Mouse (Mus musculus) embryonic facial prominence, embryonic 15.5 days (tissue): ENCODE results near the gene Nemp2. TPM values are rescaled to one million over a fixed set of nuclear protein-coding genes. Genes with fewer than 3 reads are reported as not detected.

Source experiments
- ATAC-seq: fragments of 200-750 bp; cut with Nextera tagmentation; 2 replicates; pipeline ENCODE4 v1.8.0; 2017; ENCODE audit warnings: low read depth, moderate TSS enrichment; ENCODE audit not compliant: insufficient number of reproducible peaks, low FRiP score, low TSS enrichment
- H3K27ac ChIP-seq: fragments of 300-500 bp; sonication (generic); replicated peaks from 2 replicates; pipeline ENCODE4 v1.5.1; 2015; ENCODE audit warnings: mild to moderate bottlenecking, inconsistent platforms
- H3K27me3 ChIP-seq: fragments of 300-500 bp; sonication (generic); 2 replicates; pipeline ENCODE4 v1.6.1; 2015; ENCODE audit warnings: inconsistent platforms
- H3K36me3 ChIP-seq: fragments of 300-500 bp; sonication (generic); 2 replicates; pipeline ENCODE4 v1.6.1; 2015; ENCODE audit warnings: mild to moderate bottlenecking, inconsistent platforms
- H3K4me1 ChIP-seq: fragments of 300-500 bp; sonication (generic); 2 replicates; pipeline ENCODE4 v1.6.1; 2015; ENCODE audit warnings: inconsistent platforms
- H3K4me2 ChIP-seq: fragments of 300-500 bp; sonication (generic); replicated peaks from 2 replicates; pipeline ENCODE4 v1.6.1; 2015; ENCODE audit warnings: mild to moderate bottlenecking, inconsistent platforms
- H3K4me3 ChIP-seq: fragments of 300-500 bp; sonication (generic); replicated peaks from 2 replicates; pipeline ENCODE4 v1.5.1; 2015; ENCODE audit warnings: mild to moderate bottlenecking, inconsistent platforms
- H3K9ac ChIP-seq: fragments of 300-500 bp; sonication (generic); 2 replicates; pipeline ENCODE4 v1.6.1; 2015; ENCODE audit warnings: inconsistent platforms
- H3K9me3 ChIP-seq: fragments of 300-500 bp; sonication (generic); replicated peaks from 2 replicates; pipeline ENCODE4 v1.6.1; 2016; ENCODE audit warnings: inconsistent platforms
- WGBS: fragments of 180-500 bp; shearing (Covaris S2); methylation state at CpG from one replicate; pipeline ENCODE4 v1.1.7; 2015; 5-methylcytosine and 5-hydroxymethylcytosine counted together
- polyA plus RNA-seq: library from polyadenylated mRNA; unstranded; fragments of >200 nt; fragmentation: Nextera tagmentation; extraction: Ambion mirVana; gene quantifications from 2 replicates; pipeline ENCODE4 v1.2.1, GENCODE M21; 2015

The Nemp2 gene
- polyA plus RNA-seq, 1 experiment from 2014 or later, result 9.3 TPM

DNA sequence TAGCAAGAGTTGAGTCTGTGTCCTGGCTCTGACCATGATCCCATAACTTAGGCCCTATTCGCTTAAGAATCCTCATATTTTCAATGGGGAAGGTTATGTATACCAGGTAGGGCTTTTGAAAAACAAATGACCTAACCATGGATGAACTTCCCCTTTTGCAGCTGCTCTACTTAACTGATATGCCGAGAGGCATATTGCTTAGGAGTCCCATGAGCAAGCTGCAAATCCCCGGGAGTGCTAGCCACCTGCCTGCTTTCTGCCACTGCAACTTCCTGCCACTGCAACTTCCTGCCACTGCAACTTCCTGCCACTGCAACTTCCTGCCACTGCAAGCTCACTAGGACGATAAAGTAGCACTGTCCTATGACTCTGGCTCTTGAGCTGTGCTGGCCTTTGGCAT lies 24.6 kb downstream of the Nemp2 start:
- Histone ChIP-seq H3K27me3 (no peaks in the 10 kb centered on the region), H3K27ac (no peak overlapping the region), H3K9ac (no peak overlapping the region), H3K4me1 (no peaks in the 10 kb centered on the region), H3K36me3 (peaks cover 5% of the 10 kb centered on the region; the same call in 1 of the 2 replicates), H3K9me3 (no peaks in the 10 kb centered on the region), H3K4me2 (no peak overlapping the region), H3K4me3 (no peak overlapping the region)
- 77% methylated on average over 4 of the region's 4 CpGs for WGBS
- ATAC-seq, result no peak

DNA sequence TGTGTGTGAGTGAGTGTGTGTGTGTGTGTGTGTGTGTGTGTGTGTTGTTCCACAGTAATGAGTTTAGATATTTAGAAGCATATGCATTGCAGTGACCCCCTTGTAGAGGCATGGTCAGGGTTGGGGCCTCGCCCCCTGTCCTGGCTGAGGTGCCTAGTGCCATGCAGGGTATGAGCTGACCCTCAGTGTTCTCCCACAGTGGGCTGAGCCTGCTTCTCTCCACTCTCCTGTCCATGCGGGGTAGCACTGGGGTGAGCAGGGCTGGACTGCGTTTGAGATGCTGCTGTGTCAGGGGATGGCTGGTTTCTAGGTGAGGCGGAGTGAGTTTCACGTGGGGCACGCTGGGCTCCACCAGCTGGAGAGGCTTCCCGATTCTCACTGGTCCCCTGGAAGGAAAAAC lies 27.7 kb downstream of the Nemp2 start:
- Histone ChIP-seq H3K4me1 (no peaks in the 10 kb centered on the region), H3K27me3 (no peaks in the 10 kb centered on the region), H3K9ac (no peak overlapping the region), H3K4me3 (no peak overlapping the region), H3K9me3 (no peaks in the 10 kb centered on the region), H3K27ac (no peak overlapping the region), H3K4me2 (no peak overlapping the region), H3K36me3 (no peaks in the 10 kb centered on the region)
- WGBS, result 68% methylated on average over 7 of the region's 7 CpGs
- no peak for ATAC-seq

DNA sequence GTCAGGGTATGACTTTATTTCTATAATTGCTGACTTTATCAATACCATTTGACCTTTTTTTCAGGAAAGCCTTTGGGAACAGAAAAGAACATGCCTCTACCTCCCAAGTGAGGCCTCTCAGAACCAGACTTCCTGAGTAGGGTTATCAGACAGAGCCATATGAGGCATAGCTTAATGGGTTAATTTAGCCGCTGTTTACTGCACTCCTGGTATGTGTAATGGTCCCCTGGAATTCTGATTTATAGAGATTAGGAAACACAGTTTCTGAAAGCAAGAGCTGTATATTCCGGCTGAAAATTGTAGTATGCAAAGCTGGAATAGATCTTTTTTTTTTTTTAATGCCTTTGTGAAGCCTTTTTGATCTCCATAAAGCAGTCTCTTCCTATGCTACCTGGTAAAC lies 29.8 kb downstream of the Nemp2 start:
- H3K4me2 ChIP-seq, result no peak overlapping the region
- no peak overlapping the region for H3K9ac ChIP-seq
- no peak overlapping the region for H3K27ac ChIP-seq
- no peaks in the 10 kb centered on the region for H3K27me3 ChIP-seq
- H3K9me3 ChIP-seq, result no peaks in the 10 kb centered on the region
- ATAC-seq, result no peak
- H3K4me1 ChIP-seq, result no peaks in the 10 kb centered on the region
- no peak overlapping the region for H3K4me3 ChIP-seq
- H3K36me3 ChIP-seq, result no peaks in the 10 kb centered on the region
- WGBS, result 66% methylated on average over 2 of the region's 2 CpGs

DNA sequence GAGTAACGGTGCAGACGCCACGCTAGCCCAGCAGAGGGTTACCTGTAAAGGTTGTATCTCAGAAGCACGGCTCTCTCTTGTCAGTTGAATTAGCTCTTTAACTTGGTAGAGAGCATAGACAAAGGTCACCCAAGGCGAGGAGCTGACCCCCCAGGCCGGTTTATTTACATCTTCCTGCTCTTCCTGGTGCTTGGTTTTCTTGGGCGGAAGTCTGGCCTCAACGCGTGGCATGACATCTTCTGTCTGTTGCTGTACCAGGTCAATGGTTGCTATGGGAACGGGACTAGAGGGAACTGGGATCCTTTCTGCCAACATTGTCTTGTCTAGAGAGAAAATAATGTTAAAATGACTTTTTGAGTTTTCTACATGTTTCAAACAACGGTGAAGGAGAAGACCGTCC lies 30.3 kb downstream of the Nemp2 start:
- H3K36me3 ChIP-seq, result no peaks in the 10 kb centered on the region
- no peak overlapping the region for H3K4me3 ChIP-seq
- H3K9me3 ChIP-seq, result no peaks in the 10 kb centered on the region
- no peak overlapping the region for H3K27ac ChIP-seq
- H3K4me1 ChIP-seq, result no peaks in the 10 kb centered on the region
- no peaks in the 10 kb centered on the region for H3K27me3 ChIP-seq
- 80% methylated on average over 12 of the region's 12 CpGs for WGBS
- ATAC-seq, result no peak
- no peak overlapping the region for H3K4me2 ChIP-seq
- H3K9ac ChIP-seq, result no peak overlapping the region

DNA sequence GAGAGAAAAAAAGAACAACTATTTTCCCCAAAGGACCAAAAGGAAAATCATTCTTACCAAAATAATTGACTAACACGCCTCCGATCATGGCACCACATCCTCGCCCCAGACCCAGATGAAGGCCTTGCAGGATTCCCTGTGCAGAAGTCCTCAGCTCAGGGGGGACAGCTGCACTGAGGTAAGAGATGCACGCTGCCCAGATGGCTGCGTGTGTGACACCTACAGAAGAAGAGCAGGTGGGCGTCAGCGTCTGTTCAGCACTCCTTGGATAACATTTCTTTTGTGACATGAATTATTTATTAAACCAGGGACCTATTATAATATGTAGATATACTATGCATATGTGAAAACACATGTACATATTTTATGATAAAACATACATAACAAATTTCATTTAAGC lies 32.7 kb downstream of the Nemp2 start:
- no peak overlapping the region for H3K4me2 ChIP-seq
- no peaks in the 10 kb centered on the region for H3K4me1 ChIP-seq
- ATAC-seq, result no peak
- no peaks in the 10 kb centered on the region for H3K27me3 ChIP-seq
- no peak overlapping the region for H3K9ac ChIP-seq
- 91% methylated on average over 7 of the region's 7 CpGs for WGBS
- H3K4me3 ChIP-seq, result no peak overlapping the region
- H3K27ac ChIP-seq, result no peak overlapping the region
- no peaks in the 10 kb centered on the region for H3K9me3 ChIP-seq
- no peaks in the 10 kb centered on the region for H3K36me3 ChIP-seq

DNA sequence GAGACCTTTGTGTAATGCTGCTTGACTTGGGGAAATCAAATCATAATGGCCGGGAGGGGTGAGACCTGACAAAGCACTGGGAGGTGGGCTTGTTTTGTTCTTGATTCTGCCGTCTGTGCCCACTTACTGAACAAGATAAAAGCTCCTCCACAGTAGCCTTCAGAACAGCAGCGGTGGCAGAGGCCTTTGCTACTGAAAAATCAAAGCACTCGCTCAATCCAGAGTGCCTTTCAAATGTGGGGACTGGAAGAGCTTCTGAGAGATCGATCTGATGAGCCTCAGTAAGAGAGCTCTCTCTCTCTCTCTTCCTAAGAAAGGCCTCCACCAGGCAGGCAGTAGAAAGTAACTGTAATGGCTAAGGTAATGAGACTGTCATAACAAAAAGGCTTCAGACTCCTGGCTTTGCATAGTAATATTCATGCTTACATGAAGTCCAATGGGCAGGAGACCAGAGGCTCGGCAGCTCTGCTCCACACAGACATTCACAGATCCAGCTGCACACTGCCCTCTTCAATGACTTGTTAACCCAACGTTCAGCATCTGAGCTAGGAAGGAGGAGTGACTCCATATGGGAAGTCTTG lies 38.3 kb downstream of the Nemp2 start:
- H3K4me2 ChIP-seq, result no peak overlapping the region
- H3K27me3 ChIP-seq, result no peaks in the 10 kb centered on the region
- no peak overlapping the region for H3K9ac ChIP-seq
- no peaks in the 10 kb centered on the region for H3K4me1 ChIP-seq
- no peak overlapping the region for H3K4me3 ChIP-seq
- 49% methylated on average over 7 of the region's 7 CpGs for WGBS
- H3K27ac ChIP-seq, result no peak overlapping the region
- no peaks in the 10 kb centered on the region for H3K9me3 ChIP-seq
- no peak for ATAC-seq
- no peaks in the 10 kb centered on the region for H3K36me3 ChIP-seq

DNA sequence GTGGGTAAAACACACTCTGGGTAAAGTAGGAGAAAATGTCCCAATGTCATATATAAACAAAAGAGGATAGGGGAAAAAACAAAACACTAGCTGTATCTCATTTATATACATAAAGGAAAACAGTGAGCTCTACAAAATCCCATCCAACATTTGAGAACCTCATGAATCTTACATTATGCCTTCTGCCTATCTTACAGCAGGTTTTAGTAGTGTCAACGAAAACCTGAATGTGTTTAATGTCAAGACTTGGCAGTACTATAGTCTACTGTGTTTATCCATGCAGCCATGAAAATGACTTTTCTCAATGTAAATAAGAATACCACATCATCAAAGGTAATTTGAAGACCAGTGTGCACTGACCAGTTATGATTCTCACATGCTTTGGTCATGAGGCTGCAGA lies 39.4 kb downstream of the Nemp2 start:
- no peak overlapping the region for H3K27ac ChIP-seq
- WGBS, result 77% methylated on average over 1 of the region's 1 CpGs
- no peak for ATAC-seq

DNA sequence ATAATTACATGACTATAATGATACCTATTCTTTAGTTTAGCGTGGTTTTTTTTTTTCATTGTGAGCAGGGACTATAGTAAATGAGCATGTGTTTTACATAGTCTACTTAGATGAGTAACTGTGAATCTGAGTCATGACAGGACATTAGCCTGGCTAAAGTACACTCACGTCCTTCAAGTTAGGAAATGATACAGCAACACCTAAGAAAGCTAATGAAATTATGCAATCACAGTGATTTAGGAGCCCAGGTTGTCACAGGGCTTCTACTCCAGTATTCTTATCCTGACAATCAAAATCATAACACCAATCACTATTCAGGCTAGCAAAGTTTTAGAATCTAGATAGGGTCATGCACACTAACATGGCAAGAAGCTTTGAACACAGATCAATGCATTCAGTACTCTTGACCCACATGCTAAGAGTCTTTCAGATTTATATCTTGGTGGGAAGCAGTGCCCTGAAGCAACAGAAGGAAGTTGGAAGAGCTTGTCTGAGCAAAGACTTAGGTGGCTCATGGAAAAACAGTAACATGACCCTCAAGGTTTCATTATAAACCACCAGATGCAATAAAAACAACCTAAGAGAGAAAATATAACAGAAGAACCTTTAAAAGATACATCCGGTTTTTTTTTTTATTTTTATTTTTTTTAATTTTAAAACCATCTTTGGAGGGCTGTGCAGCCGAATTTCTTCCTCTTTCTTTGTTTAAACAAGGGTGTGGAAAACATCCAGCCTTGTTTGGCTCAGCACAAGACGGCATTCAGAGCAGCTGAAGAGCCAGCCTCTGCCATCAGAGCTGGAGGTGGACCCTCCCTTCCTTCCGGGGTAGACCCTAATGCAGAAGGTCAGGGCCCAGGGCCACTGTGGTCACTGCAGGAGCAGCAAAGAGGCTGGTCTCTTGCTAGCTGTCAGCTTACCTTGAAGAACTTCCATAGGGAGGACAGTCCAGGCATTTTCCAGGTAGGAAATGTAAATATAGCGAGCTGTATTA lies 45.4 kb downstream of the Nemp2 start:
- Histone ChIP-seq H3K27ac (no peak overlapping the region), H3K27me3 (no peaks in the 10 kb centered on the region), H3K9ac (no peak overlapping the region), H3K4me2 (no peak overlapping the region), H3K4me1 (no peaks in the 10 kb centered on the region), H3K4me3 (no peak overlapping the region), H3K9me3 (no peaks in the 10 kb centered on the region), H3K36me3 (no peaks in the 10 kb centered on the region)
- ATAC-seq, result no peak
- WGBS, result 47% methylated on average over 7 of the region's 7 CpGs

More for the DNA sequence above, 39.4 kb downstream of the Nemp2 start:
- no peaks in the 10 kb centered on the region for H3K9me3 ChIP-seq
- no peaks in the 10 kb centered on the region for H3K27me3 ChIP-seq
- H3K4me1 ChIP-seq, result no peaks in the 10 kb centered on the region
- no peak overlapping the region for H3K4me3 ChIP-seq
- no peak overlapping the region for H3K4me2 ChIP-seq
- H3K36me3 ChIP-seq, result no peaks in the 10 kb centered on the region
- H3K9ac ChIP-seq, result no peak overlapping the region

DNA sequence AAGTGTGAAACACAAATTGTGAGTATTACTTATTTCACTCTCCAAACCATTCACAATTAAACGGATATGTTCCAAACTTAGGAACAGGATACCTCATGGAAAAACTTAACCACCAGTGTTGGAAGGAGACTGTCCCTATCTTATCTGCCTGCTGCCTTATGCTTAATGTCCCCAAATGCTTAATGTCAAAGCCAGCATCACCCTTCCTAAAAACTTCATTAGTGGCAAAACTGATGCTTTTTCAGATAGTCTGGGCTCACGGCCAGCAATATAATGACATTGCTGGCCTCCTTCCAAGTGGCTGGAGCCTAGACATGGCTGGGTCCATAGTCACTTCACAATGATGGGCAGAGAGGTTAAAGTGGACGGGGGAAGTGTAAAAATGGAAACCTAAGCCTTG lies 46.1 kb downstream of the Nemp2 start:
- no peak for ATAC-seq
- Histone ChIP-seq H3K4me3 (no peak overlapping the region), H3K36me3 (no peaks in the 10 kb centered on the region), H3K27ac (no peak overlapping the region), H3K27me3 (no peaks in the 10 kb centered on the region), H3K9me3 (no peaks in the 10 kb centered on the region), H3K4me1 (no peaks in the 10 kb centered on the region), H3K4me2 (no peak overlapping the region), H3K9ac (no peak overlapping the region)
- 61% methylated on average over 3 of the region's 3 CpGs for WGBS

DNA sequence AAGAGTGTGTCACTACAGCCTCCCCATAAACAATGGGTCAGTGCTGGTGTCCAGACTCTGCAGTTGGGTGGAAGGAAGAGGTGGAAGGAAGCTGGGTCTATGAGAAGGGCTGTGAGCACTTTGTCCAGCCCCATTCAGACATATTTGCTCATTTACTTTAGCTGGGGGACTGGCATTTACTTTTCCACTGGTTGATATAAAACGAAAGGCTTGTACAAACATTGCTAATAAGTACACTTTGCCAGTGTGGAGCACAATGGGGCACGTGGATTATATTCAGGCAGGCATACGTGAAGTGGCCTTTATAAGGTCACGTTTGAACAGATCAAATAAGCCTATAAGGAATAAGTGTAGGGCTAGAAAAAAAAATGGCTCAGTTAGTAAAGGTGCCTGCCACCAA lies 53.0 kb downstream of the Nemp2 start:
- no peaks in the 10 kb centered on the region for H3K36me3 ChIP-seq
- WGBS, result 70% methylated on average over 4 of the region's 4 CpGs
- no peak overlapping the region for H3K4me2 ChIP-seq
- no peaks in the 10 kb centered on the region for H3K27me3 ChIP-seq
- H3K4me3 ChIP-seq, result no peak overlapping the region
- no peak overlapping the region for H3K9ac ChIP-seq
- H3K27ac ChIP-seq, result no peak overlapping the region
- ATAC-seq, result no peak
- H3K4me1 ChIP-seq, result no peaks in the 10 kb centered on the region
- H3K9me3 ChIP-seq, result no peaks in the 10 kb centered on the region

DNA sequence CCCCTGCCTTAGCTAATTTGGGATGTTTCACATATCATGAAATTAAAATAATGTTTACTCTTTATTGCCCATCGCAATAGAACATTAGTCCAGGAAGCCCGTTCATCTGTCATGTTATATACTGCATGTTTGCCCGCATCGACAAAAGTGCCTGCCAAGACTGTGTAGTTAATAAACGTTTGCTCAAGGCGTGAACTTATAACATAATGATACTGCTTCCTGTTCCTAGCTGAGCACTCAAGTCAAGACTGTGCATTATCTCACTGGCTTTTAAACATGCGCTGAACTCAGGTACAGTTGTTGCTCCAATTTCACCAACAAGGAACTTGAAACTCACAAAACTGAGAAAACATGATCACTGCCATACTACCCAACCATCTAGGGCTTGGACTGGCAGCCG lies 57.1 kb downstream of the Nemp2 start:
- Histone ChIP-seq H3K27me3 (no peaks in the 10 kb centered on the region), H3K9me3 (no peaks in the 10 kb centered on the region)
- 86% methylated on average over 8 of the region's 8 CpGs for WGBS

More for the DNA sequence above, 57.1 kb downstream of the Nemp2 start:
- Histone ChIP-seq H3K4me1 (no peaks in the 10 kb centered on the region), H3K4me3 (no peak overlapping the region), H3K36me3 (no peaks in the 10 kb centered on the region), H3K4me2 (no peak overlapping the region), H3K27ac (no peak overlapping the region), H3K9ac (no peak overlapping the region)
- no peak for ATAC-seq
